Mouse (Mus musculus) thymus, adult 18-20 months (tissue): ENCODE data around the gene Kxd1.
"Not testable (repeated sequence)": the region's sequence is repeated elsewhere in the genome, so short reads cannot be mapped to it uniquely, and the experiment has no call there.

Experiments
- DNase-seq, 2 experiments: peaks; one replicate each; pipeline ENCODE4 v3.0.0; 2022; ENCODE audit warnings: mixed read lengths in 2 of 2

Gene Kxd1

DNA sequence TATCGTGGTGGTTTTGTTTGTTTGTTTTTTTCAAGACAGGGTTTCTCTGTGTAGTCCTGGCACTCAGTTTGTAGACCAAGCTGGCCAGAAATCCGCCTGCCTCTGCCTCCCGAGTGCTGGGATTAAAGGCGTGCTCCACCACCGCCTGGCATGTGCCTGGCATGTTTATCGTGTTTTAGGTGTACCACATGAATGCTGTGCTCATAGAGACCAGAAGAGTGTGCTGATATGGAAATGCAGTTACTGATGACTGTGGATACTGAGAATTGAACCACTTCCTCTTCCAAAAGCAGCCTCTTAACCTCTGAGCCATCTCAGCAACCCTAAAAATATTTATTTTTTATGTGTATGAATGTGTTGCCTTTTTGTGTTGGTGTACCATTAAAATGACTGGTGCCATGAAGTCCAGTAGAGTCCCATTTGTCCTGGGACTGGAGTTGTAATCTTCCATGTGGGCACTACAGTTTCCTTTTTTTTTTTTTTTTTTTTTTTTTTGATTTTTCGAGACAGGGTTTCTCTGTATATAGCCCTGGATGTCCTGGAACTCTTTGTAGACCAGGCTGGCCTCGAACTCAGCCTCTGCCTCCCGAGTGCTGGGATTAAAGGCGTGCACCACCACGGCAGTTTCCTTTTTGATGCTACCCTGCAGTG is 15.4 kb downstream of the Kxd1 start:
- no peak for DNase-seq

- DNase-seq = no peak
Observed at GRCm38 (mm10) chr8:70511770-70512169, 16.0 kb downstream of the Kxd1 start.

GRCm38 (mm10) chr8:70511174-70511573 is 16.6 kb downstream of the Kxd1 start:
- not testable (repeated sequence) for DNase-seq

DNA sequence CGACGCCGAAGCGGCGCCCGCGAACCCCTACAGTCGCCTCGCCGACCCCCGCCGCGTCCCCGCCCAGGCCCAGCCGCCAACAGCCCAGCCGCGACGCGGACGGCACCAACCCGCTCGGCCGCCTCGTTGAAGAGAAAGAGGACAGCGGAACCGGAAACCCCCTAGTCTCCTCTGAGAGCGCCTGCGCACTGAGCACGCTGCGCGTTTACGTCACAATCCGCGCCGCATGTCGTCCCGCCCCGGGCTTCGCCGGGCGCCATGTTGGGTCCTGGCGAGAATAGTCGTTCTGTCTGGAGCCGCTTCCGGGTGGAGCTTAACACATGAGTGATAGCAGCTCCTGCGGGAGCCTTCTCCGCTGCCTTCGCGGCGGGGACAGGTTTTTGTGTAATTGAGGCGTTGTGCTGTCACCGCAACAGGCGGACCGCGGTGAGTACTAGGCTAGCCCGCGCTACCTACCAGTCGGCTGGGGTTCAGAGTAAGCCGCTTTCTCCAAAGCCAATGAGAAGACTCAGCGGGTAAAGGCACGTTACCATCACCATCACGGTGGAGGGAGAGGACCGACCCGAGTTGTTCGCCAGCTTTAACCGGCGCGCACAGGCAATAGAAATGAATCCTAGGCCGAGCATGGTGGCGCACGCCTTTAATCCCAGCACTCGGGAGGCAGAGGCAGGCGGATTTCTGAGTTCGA is 17.4 kb downstream of the Kxd1 start, which contains the start of gene Uba52:
Gene Uba52, minus strand, starts transcription at position 574 of the 688 bp plus-strand sequence.
- DNase-seq = peak; percentile 96 to 97

DNA sequence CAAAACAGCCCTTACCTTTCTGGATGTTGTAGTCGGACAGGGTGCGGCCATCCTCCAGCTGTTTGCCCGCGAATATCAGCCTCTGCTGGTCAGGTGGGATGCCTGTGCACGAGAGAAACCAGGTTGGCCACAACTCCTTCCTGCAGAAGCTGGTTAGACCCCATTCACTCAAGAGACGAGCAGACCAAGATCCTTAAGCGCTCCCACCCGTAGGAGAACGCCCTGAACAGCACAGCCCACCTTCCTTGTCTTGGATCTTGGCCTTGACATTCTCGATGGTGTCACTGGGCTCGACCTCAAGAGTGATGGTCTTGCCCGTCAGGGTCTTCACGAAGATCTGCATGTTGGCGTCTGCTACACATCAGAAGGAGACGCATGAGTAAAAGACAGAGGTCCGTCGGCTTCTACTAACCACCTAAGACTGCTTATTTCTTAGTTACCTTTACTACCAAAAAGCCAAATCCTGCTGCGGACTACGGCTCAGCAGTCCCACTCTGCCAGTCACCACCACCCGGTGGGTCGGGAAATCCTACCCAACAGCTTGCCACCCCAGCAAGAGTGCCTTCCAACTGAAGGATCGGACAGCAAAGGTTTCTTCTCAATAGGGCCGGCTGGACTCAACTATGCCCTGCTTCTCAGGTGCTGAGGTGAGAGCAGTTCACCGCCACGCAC is 18.3 kb downstream of the Kxd1 start:
- no peak for DNase-seq

- DNase-seq = no peak
Observed at GRCm38 (mm10) chr8:70507027-70507393, 20.7 kb downstream of the Kxd1 start.

GRCm38 (mm10) chr8:70506328-70507026 is 21.3 kb downstream of the Kxd1 start, which contains the start of gene Rex1bd:
Gene Rex1bd (minus strand): TSS chr8:70506752.
- DNase-seq = peak; percentile 91 to 96

DNA sequence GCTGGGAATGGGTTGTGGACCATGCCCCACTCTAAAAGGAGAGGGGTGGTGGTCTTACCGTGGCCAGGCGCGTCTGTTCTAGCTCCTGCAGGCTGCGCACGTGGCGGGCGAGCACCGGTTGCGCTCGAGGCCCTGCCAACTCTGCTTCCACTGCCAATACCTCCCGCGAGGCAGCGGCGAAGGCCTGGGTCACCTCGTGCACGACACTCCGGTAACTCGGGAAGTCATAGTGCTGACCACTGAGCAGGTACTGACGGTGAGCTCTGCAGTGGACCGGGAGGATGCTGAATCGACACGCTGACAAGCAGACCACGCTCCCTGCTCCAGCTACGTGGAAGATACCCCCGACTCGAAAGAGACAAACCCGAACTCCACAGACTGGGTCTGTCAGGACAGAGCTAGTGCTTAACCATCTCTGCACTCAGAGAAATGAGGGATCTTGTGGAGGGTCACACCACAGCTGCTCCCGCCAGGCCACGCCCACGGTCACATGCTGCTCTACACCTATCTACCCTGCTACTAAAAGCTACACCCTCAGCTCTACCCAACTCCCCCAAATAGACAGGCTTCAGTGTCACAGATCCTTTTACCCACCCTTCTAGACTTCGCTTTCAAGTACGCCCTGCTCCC is 21.9 kb downstream of the Kxd1 start:
- peak in 1 of 2 experiments; percentile 49 for DNase-seq

DNA sequence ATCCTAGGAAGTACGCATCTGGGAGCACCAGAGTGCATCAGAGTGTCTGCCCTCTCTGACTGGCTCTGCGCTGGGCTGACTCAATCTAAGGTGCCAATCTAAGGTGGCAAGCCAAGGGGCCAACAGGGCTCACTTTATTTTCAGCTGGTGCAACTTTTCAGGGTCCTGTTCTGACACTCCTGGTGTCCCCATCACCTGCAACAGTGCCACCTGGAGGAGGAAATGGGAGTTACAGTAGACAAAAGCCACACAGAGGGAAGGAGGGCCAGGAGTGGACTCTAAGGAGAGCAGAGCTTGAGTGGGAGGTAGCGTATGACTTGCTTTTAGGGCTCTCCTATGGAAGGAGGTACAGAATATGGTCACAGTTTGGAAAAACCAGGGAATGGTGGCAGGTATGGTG is 22.9 kb downstream of the Kxd1 start:
- peak in 1 of 2 experiments; percentile 66 for DNase-seq

- no peak for DNase-seq
Observed at GRCm38 (mm10) chr8:70504291-70504716, 23.5 kb downstream of the Kxd1 start.

DNA sequence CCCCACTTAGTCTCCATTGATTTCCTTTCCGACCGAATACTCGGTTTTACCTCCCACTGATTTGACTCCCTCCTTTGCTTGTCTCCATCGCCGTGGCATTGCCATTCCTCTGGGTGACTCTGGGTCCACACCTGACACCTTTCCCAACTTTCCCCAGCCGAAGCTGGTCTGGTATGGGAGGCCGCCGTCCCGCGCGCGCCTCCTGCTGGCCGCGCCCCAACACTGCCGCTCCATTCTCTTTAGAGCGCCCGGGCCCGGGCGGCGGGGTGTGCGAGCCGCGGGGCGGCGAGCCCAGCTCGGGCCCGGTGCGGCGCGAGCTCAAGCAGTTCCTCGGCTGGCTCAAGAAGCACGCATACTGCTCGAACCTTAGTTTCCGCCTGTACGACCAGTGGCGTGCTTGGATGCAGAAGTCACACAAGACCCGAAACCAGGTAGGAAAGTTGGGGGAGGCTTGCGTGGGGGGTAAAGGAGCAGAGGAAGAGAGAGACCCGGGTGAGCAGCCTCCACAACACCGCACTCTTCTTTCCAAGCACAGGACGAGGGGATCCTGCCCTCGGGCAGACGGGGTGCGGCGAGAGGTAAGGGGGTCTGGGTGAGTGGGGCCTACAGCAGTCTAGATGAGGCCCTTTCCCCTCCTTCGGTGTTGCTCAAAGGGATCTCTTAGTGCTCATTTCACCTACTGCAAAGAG is 24.6 kb downstream of the Kxd1 start:
- DNase-seq = no peak

DNA sequence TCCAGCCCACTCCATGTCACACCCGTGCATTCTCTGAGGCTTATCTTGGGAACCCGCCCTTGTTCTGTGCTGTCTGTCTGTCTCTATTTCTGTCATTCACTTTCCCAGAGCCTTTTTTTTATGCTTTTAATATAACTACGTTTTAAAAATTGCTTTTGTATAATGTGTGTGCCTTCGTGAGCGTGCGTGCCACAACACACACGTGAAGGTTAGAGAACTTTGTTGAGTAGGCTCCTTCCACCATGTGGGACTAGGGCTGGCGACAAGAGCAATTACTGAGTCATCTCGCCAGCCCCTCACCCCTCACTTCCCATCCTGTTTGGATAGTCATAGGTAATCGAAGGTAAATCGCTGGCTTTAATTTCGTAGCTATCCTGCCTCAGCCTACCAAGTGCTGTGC is 25.2 kb downstream of the Kxd1 start:
- DNase-seq = no peak

- DNase-seq = no peak
Observed at GRCm38 (mm10) chr8:70501820-70502529, 25.8 kb downstream of the Kxd1 start.

- DNase-seq = no peak
Observed at GRCm38 (mm10) chr8:70500386-70501301, 27.1 kb downstream of the Kxd1 start.

- no peak for DNase-seq
Observed at GRCm38 (mm10) chr8:70495771-70496062, 32.0 kb downstream of the Kxd1 start.

DNA sequence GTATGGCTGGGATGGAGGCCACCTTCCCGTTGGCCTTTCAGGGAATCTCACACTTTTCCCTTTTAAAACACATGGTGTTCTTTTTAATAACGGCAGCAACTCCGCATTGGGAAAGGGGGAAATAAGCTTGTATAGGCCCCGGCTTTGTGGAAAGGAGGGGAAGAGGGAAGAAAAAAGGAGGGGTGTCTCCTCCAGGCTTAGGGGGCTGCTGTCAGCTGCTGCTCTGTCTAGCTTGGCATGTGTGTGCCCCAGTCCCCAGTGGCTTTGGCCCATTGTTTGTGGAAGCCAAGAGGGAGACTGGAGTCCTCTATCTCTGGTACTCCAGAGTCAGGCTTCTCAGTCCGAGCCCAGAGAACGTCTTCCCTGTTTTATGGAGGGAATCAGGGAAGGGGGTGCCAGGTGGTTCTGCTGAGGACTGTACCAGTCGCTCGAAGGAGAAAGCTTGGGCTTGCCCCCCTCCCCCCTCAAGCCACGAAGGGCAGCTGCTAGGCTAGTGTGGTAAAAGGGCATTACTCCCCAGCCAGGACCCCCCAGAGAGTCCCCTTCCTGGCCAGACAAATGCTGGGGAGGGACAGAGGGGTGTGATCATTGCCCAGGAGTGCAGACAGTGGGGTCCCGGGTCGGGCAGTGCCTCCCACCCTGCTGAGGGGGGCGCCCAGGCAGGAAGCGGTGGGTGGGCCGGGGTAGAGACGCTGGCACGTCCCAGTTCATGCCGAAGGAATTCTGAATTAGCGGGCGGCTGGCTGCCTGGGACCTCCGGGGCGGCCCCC is 32.6 kb downstream of the Kxd1 start:
- DNase-seq = no peak

GRCm38 (mm10) chr8:70494416-70494945 is 33.3 kb downstream of the Kxd1 start:
- DNase-seq = no peak

DNA sequence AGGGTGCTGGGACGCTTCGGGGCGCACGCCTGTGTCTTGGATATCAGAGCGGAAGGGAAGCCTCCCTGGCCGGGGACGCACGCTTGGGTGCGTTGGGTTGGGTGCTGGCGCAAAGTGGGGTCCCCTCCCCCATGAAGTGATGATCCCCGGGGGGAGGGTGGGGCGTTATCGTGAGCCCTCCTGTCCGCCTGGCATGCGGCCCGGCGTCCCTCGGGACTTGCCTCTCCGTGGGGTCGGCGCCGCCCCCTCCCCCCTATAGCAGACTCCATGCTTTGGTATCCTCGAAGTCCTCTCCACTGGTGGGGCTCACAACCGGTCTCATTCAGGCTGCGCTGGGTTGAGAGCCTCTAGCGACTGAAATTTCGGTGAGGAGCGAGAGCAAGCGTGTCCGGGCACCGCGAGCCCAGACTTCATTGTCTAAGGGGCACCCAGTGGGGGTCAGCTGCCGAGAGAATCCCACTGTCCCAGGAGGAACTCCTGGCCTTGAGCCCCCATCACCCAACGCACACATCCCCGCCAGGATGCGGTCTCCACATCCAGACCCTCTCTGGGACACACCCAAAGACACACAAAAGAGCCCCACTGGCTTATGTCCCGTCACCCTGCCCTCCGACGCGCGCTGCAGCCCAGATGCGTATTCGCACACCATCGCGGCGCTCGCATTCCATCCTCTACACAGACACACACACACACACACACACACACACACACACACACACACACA is 33.9 kb downstream of the Kxd1 start:
- DNase-seq = no peak
